Mouse (Mus musculus) ovary, adult 18-20 months (tissue): ENCODE results near the gene Syngr2.
"Not testable (repeated sequence)": the region's sequence is repeated elsewhere in the genome, so short reads cannot be mapped to it uniquely, and the experiment has no call there.

Experiments used
- DNase-seq: peaks from one replicate; pipeline ENCODE4 v3.0.0; 2022; ENCODE audit warnings: low spot score, mixed read lengths

Gene Syngr2

GRCm38 (mm10) chr11:117781199-117781821 lies 28.2 kb upstream of the Syngr2 start:
- peak; percentile 63 for DNase-seq

DNA sequence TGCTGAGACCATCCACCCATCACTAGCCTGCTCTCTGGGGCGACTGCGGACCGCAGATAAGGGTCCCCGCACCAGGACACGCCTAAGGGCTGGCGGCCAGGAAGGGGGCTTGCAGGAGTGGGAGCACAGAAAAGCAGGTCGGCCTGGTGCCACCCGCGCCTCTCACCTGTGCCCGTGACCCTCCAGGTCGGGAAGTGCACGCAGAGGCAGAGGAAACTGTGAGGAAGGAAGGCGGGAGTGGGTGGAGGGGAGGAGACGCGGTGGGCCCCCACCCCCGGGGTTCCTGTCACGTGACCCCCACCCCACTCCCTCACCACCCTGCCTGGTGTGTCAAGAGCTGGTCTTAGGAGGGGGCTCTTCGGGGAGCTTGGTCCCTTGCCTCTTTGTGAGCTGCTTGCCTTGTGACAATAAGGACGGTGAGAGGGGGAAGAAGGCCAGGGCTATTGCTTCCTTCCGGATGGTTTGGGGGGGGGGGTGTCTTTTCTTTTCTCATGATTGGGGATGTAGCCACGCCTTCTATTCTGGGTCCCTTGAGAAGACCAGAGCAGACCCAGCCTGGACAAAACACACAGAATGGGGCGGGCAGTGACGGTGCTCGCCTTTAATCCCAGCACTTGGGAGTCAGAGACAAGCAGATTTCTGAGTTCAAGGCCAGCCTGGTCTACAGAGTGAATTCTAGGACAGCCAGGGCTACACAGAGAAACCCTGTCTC lies 27.3 kb upstream of the Syngr2 start, which contains the start of the genes Tmc8 and Tmc6:
Tmc8 (plus strand) TSS at position 84 of the 712 bp plus-strand sequence.
Tmc6 (minus strand) TSS at position 206 of the 712 bp plus-strand sequence.
- no peak for DNase-seq

DNA sequence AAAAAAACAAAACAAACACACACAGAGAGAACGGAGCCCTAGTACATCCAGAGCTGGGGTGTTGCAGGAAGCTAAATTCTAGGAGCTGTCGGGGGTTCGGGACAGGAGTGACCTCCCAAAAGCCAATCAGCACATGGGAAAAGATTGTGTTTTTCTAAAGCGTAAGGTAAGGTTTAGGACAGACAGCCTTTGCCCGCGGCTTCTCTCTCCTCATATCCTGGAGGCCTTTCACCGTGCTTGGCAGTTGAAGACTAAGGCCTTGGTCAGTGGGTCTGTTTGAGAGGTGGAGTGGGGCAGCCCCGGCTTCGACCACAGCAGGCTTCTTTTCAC lies 26.8 kb upstream of the Syngr2 start:
- DNase-seq: no peak

DNA sequence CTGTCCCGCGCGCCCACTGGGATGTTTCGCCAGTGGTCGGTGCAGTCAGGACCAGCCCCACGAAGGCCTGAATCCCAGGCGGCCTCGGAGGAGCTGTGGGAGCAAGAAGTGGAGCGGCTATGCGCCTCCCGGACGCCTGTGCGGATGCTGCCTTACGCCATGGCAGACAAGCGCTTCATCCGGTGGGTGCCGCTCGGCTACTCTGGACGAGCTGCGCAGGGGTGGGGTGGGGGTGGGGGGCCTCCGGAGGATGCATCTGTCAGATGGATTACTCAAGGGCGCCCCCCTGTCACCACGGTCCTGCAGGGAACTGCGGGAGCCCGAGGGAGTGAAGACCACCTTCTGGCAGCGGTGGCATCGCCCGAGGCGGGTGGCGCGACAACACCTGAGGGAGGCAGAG lies 26.4 kb upstream of the Syngr2 start:
- no peak for DNase-seq

DNA sequence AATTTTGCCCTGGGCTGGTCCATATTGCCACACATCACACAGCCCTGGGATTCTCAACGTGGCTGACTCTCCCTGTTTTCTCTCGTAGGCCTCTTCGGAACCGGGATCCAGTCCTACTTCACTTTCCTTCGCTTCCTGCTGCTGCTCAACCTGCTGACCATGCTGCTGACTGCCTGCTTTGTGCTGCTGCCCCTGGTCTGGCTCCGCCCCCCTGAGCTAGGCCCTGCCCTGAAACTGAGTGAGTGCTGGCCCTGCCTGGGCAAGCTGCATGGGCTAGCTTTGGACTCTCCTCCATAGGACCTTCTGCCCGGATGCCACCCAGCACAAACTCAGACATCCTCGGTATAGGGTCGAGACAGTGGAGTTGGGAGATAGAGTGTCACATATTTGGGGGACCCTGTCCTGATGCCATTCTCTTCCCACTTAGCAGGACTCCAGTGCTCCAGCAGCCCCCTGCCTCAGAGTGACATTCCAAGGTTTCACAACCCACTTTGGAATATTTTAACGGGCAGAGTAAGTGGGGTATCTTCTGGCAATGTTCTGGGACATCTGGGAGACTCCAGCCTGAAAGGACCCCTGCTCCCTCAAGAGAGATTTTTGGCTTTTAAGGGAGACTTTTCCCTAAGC lies 25.7 kb upstream of the Syngr2 start:
- no peak for DNase-seq

- no peak for DNase-seq
Observed at GRCm38 (mm10) chr11:117786294-117786693, 23.2 kb upstream of the Syngr2 start.

GRCm38 (mm10) chr11:117788481-117788880 lies 21.0 kb upstream of the Syngr2 start:
- not testable (repeated sequence) for DNase-seq

DNA sequence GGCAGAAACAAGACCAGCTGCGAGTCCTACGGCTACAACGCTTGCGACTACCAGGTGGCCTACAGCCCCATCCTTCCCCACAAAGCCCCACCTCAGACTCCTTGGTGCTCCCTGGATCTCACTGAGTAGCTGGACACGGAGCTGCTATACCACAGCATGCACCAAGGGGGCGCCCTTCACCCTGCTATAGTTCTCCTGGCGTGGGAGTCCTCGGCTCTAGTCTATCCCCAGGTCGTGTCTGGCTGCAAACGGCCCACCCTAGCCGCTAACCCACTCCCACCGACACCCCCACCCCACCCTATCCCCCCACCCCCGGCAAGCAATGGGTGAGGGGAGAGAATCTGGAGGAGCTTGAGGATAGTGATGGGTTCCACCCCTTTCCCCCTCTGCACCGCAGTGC lies 19.2 kb upstream of the Syngr2 start:
- no peak for DNase-seq

- no peak for DNase-seq
Observed at GRCm38 (mm10) chr11:117790703-117791440, 18.6 kb upstream of the Syngr2 start.

GRCm38 (mm10) chr11:117791441-117791761 lies 18.1 kb upstream of the Syngr2 start:
- DNase-seq: no peak

DNA sequence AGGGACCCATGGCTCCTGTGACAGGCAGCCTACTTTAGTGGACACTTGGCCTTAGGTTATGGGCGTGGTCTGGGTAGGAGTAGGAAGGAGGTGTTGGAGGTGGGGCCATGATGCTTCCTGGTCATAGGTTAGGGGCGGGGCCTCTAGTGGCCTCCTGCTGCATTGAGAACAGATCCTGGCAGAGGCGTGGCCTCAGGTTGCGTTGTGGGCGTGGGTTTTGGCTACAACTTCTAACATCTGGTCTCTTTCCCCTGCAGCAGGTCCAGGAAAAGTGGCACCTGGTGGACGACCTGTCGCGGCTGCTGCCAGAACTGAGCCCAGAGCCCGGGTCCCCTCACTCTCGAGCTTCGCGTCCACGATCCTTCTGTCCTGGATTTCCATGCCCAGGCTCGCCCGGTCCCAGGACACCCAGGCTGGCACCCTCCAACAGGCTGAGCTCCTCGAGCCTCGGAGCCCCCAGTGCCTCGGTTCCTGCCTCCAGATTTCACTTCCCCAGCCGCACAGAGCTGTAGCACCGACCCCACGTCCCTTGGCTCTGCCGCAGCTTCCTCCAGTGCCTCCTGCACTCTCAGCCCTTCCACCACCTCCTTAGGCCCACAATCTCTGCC lies 17.1 kb upstream of the Syngr2 start:
- no peak for DNase-seq

GRCm38 (mm10) chr11:117794035-117794551 lies 15.4 kb upstream of the Syngr2 start:
- no peak for DNase-seq

GRCm38 (mm10) chr11:117796954-117797353 lies 12.5 kb upstream of the Syngr2 start:
- DNase-seq: no peak

GRCm38 (mm10) chr11:117797511-117798159 lies 11.8 kb upstream of the Syngr2 start, which contains the start of gene 6030468B19Rik:
TSS of gene 6030468B19Rik (plus strand) at chr11:117797660.
- no peak for DNase-seq

GRCm38 (mm10) chr11:117798160-117798541 lies 11.3 kb upstream of the Syngr2 start:
- no peak for DNase-seq

- no peak for DNase-seq
Observed at GRCm38 (mm10) chr11:117799174-117799573, 10.3 kb upstream of the Syngr2 start.

GRCm38 (mm10) chr11:117800038-117800437 lies 9.4 kb upstream of the Syngr2 start:
- no peak for DNase-seq

DNA sequence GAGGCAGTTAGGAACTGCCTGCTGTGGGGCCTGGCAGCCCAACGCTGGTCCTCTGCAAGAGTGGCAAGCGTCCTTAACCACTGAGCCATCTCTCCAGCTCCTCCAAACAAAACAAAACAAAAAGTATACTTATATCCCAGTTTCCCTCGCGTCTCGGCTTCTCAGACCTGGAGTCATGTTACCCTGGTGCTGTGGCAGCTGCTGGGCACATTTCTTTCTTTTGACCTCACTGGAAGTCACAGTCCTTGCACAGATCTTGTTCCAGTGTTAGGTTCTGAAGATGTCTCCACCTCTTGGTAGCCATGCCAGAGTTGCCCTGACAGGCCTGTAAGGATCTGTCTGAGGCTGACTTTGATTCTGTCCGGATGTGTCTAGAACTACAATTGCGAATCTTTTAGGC lies 7.8 kb upstream of the Syngr2 start:
- no peak for DNase-seq

DNA sequence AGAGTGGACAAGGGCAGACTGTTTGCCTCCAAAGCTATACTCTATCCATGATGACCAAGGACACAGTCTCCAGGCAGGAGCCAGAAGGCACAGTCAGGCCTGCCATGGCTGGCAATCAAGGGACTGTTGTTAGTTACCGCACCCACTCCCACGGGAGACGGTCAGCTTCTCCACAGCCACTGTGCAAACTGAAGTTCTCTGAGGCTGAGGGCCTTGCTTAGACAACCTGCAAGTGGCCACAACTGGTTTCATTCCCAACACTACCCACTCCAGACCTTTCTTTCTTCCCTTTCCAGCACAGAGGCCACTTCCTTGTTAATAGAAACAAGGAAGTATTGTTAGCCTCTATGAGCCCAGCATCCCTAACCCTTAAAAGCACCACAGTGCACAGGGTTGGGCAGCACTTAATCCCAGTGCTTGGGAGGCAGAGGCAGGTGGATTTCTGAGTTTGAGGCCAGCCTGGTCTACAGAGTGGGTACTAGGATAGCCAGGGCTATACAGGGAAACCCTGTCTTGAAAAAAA lies 6.2 kb upstream of the Syngr2 start:
- no peak for DNase-seq

DNA sequence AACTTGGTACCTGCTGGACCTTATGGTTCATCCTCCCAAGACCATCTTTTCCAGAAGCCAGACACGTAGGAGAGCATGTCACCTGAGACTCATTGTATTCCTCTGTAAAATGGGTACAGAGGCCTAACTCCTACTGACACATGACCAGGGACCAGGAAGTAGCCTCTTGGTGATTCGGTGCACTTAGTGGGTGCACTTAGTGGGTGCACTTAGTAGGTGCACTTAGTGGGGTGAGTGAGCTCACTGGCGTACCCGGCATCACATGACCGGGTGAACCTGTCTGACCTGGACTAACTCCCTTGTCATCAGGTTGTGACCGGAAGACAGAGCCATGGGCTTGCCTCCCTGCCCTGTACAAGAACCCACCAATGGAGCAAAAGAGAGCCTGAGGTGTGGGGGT lies 2.7 kb upstream of the Syngr2 start:
- DNase-seq: no peak

DNA sequence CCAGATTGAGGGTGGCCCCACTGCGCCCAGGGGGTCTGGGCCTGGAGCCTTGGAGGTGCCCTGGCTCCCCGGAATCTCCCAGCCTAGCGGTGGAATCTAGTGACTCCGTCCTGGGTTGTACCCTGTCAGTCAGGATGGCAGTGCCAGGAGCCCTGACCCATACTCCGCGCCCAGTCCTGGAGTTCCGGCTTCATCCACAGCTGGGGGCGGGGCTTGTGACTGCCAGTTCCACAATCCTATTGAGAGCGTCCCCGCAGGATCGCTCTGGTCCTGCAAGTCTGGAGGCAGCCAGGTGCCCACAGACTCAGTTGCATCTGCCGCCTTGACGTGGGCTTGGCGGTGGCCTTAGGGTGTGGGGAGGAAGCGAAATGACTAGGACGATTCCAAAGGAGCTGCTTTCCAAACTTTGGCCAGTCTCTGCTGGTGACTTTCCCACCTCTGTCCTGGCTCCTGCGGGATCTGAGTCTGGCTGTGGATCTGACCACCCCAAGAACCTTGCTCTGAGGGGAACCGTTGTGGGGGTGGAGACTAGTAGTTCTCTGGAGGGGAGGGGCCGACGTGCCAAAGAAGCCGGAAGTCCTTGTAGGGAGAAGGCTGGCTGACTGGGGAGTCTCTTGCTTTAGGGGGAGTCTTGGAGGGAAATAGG lies 1.1 kb downstream of the Syngr2 start:
- peak; percentile 80 for DNase-seq
